Mouse (Mus musculus): ENCODE results near the gene Ovol3.

DNA sequence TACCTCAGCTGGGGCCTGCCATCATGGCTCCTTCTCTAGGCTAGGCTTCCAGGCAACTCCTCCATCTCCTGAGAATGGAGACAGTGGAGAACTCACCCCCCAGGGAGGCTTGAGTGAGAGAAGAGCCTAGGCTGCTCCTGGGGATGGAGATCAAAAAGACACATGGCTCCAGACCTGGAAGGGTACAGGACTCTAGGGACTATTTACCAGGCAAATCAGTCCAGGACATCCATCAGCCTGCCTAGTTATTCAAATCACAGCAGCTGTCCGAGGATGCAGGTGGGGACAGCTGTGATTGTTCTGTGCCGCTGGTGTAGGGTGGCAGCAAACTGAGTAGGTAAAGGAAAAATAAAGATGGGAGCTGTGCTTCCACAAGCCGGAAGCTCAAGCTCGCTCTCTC is at the start of gene Ovol3:
- no peak for TF ChIP-seq POLR2A (IDR thresholded peaks at IDR 0.05; ENCODE audit: borderline replicate concordance, extremely low read depth, low read depth, low read length)
- no peak for TF ChIP-seq CTCF (IDR thresholded peaks at IDR 0.05; ENCODE audit: insufficient read depth, low read length)

All from lung, adult 2 months (tissue).